Mouse (Mus musculus) forebrain, embryonic 16.5 days (tissue): ENCODE data around the gene Soga1. TPM values are rescaled to one million over a fixed set of nuclear protein-coding genes. Genes with fewer than 3 reads are reported as not detected.
A peak's percentile ranks its signal among the peaks of the same experiment; 100 is the strongest.

ENCODE experiments used
- ATAC-seq: fragments of 200-750 bp; cut with Nextera tagmentation; 2 replicates; pipeline ENCODE4 v1.8.0; 2017; ENCODE audit warnings: mild to moderate bottlenecking, moderate library complexity
- H3K27ac ChIP-seq: fragments of 300-500 bp; sonication (generic); 2 replicates; pipeline ENCODE4 v1.5.1; 2014; ENCODE audit warnings: low read length, control low read depth
- H3K27me3 ChIP-seq: fragments of 300-500 bp; sonication (generic); replicated peaks from 2 replicates; pipeline ENCODE4 v1.6.1; 2014; ENCODE audit warnings: low read length; ENCODE audit not compliant: control insufficient read depth, insufficient read depth
- H3K36me3 ChIP-seq: fragments of 300-500 bp; sonication (generic); 2 replicates; pipeline ENCODE4 v1.6.1; 2014; ENCODE audit not compliant: control insufficient read depth, insufficient read depth
- H3K4me1 ChIP-seq: fragments of 300-500 bp; sonication (generic); replicated peaks from 2 replicates; pipeline ENCODE4 v1.6.1; 2014; ENCODE audit warnings: low read length; ENCODE audit not compliant: control insufficient read depth, insufficient read depth
- H3K4me2 ChIP-seq: fragments of 300-500 bp; sonication (generic); 2 replicates; pipeline ENCODE4 v1.6.1; 2014; ENCODE audit warnings: mild to moderate bottlenecking, low read length, control low read depth
- H3K4me3 ChIP-seq: fragments of 300-500 bp; sonication (generic); replicated peaks from 2 replicates; pipeline ENCODE4 v1.5.1; 2014; ENCODE audit warnings: mild to moderate bottlenecking, low read length, control low read depth
- H3K9ac ChIP-seq: fragments of 300-500 bp; sonication (generic); replicated peaks from 2 replicates; pipeline ENCODE4 v1.6.1; 2014; ENCODE audit warnings: low read depth, low read length, control low read depth
- H3K9me3 ChIP-seq: fragments of 300-500 bp; sonication (generic); 2 replicates; pipeline ENCODE4 v1.6.1; 2016; ENCODE audit warnings: low read length; ENCODE audit not compliant: control insufficient read depth
- WGBS: fragments of 180-500 bp; shearing (Covaris S2); extraction: QIAGEN DNeasy Blood & Tissue Kit; methylation state at CpG from one replicate; pipeline ENCODE4 v1.1.7; 2014; 5-methylcytosine and 5-hydroxymethylcytosine counted together
- polyA plus RNA-seq: library from polyadenylated mRNA; unstranded; fragments of >200 nt; fragmentation: Nextera tagmentation; extraction: Ambion mirVana; gene quantifications from 2 replicates; pipeline ENCODE4 v1.2.1, GENCODE M21; 2015

The Soga1 gene
- polyA plus RNA-seq, 1 experiment from 2014 or later, result 5.8 TPM

DNA sequence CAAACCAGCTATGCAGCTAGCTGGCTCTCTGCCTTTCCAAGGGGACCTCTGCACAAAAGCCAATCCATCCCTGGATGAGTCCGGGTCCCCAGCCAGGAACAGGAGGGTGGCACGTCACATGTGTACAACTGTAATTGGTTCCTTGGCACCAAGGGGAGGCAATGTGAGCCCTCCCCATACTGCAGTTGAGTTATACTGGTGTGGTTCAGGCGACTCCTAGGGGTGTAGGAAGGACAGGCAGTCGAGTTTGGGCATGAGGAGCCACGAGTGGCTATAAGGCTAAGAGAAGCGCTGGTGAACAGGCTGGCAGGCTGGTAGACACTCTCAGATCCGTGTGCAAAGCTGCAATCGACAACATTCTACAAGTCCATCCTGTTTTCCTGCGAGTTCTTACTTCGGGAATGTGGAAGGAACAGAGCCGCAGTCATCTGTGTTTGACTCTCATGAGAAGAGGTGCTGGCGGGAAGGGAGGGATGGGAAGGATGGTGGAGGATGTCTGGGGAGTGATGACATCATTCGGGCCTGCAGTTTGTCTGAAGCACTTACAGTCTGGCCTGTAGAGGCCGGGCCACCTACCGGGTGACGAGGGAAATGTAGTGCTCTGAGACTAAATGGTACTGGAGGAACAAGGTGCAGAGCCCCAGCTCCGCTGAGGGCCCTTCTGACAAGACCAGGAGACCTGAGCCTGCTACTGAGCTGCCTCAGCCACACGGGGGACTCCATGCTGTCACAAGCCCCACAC lies 62.4 kb downstream of the Soga1 start:
- Histone ChIP-seq H3K4me1 (no peaks in the 10 kb centered on the region), H3K9ac (no peak overlapping the region), H3K9me3 (no peaks in the 10 kb centered on the region), H3K36me3 (peaks cover 35% of the 10 kb centered on the region), H3K27ac (no peak overlapping the region), H3K4me3 (no peak overlapping the region), H3K4me2 (no peak overlapping the region), H3K27me3 (no peaks in the 10 kb centered on the region)
- no peak for ATAC-seq
- WGBS, result 85% methylated on average over 18 of the region's 18 CpGs

DNA sequence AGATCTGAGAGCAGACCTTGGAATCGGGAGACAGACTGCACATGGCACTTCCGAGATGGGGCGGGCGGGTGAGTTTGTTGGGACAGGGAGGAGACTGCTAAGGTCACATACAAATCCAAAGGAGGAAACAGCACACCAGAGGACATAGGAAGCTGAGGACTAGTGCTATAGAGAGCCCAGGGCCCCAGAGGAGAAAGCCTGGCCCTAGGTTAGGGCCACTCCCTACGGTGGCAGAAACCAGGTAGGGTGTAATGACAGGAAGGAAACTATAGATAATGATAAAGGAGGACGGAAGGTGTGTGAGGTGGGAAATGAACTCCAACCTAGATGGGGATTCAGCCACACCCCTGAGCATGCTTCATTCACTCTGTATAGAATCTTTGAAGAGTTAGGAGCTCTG lies 66.7 kb downstream of the Soga1 start:
- Histone ChIP-seq H3K27me3 (no peaks in the 10 kb centered on the region), H3K4me2 (no peak overlapping the region), H3K9ac (no peak overlapping the region), H3K27ac (no peak overlapping the region), H3K36me3 (peaks cover 9% of the 10 kb centered on the region), H3K9me3 (no peaks in the 10 kb centered on the region), H3K4me3 (no peak overlapping the region), H3K4me1 (peaks cover 2% of the 10 kb centered on the region)
- 94% methylated on average over 6 of the region's 6 CpGs for WGBS
- no peak for ATAC-seq

DNA sequence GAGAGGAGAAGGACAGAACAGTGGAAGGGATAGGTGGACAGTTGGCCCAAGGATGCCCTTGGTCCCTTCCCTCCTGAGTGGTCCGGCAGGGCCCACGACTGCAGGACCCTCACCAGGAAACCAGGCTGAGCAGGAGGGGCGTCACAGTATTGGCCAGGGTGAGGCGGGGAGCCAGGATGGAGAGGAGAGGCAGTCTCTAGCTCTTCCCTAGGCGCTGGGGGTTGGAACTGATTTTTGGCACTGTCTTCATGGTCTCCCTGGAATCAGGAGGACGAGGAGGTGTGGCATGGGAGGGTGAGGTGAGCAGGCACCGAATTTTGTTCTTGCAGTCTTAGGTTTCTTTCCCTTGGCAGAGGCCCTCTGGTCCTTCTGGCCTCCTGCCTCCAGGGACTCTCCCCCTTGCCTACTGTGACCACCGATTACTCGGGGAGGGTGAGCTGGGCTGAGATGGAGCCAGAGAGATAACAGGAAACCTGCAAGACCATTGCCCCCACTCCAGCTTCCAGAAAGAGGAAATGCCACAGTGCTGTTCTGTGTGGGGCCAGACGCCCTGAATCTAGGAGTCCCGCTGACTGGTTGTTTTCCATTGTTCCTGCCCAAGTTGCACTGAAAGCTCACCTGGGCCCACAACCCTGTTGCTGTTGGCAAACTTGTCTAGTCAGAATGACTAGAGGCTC lies 68.3 kb downstream of the Soga1 start:
- Histone ChIP-seq H3K27ac (no peak overlapping the region), H3K36me3 (peaks cover 4% of the 10 kb centered on the region), H3K9me3 (no peaks in the 10 kb centered on the region), H3K4me3 (no peak overlapping the region), H3K4me1 (peaks cover 13% of the 10 kb centered on the region), H3K27me3 (no peaks in the 10 kb centered on the region), H3K9ac (no peak overlapping the region), H3K4me2 (no peak overlapping the region)
- 65% methylated on average over 11 of the region's 11 CpGs for WGBS
- ATAC-seq, result no peak

DNA sequence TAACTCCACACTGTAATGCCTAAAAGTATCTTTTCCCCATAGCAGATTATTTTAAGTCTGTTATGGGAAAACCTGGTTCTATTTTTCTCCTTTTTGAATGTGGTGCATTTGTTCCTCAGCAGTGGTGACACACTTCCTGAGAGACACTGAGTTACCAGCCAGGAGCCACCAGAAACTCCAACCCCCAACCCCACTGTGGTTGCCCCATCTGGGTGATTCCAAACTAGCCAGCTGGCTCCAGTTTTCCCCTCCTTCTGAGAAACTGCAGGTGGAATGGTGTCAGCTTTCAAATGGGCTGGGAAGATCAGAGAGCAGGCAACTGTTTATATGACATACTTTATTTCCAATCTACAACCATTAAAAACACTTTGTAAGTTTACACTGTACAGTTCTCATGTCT lies 68.9 kb downstream of the Soga1 start:
- no peak overlapping the region for H3K4me2 ChIP-seq
- H3K9ac ChIP-seq, result no peak overlapping the region
- H3K4me3 ChIP-seq, result no peak overlapping the region
- H3K9me3 ChIP-seq, result no peaks in the 10 kb centered on the region
- peaks cover 13% of the 10 kb centered on the region for H3K4me1 ChIP-seq
- no peaks in the 10 kb centered on the region for H3K27me3 ChIP-seq
- H3K36me3 ChIP-seq, result no peaks in the 10 kb centered on the region
- no peak overlapping the region for H3K27ac ChIP-seq
- ATAC-seq, result no peak

DNA sequence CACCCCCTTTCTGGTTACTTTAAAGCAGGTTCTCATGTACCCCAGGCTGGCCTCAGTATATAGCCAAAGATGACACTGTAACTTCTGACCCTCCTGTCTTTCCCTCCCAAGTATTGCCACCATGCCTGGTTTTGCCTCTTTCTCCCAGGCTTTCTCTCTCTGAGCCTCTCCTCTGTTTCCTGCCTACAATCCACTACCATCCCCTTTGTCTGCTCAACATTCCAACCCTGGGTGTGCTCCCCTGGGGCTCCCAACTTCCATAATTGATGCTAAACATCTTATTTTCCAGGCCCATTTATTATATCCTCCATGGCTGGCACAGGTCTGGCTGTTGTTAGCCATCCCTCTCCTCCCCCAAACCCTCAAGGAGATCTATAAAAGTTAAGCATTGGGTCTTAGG lies 70.5 kb downstream of the Soga1 start:
- Histone ChIP-seq H3K4me2 (no peak overlapping the region), H3K9me3 (no peaks in the 10 kb centered on the region), H3K36me3 (no peaks in the 10 kb centered on the region), H3K27ac (no peak overlapping the region), H3K9ac (no peak overlapping the region), H3K27me3 (no peaks in the 10 kb centered on the region), H3K4me3 (no peak overlapping the region), H3K4me1 (peaks cover 13% of the 10 kb centered on the region)
- ATAC-seq, result no peak

DNA sequence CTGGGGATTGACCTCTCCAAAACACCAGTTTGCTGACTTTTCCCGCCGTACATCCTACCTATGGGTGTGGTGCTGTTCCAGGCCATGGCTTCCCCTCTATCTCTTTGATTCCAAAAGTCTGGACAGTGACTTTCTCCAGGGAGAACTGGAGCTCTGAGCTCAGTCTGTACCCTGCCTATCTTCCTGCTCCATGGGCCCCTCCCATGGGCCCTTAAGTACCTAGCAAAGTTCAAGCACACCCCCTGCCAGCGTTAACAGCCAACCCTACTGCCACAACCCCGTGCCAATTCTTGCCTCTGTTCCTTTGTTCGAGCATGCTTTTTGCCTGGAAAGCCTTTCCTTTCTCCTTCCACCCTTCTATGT lies 71.8 kb downstream of the Soga1 start:
- Histone ChIP-seq H3K9me3 (no peaks in the 10 kb centered on the region), H3K4me2 (peak overlapping the region; percentile 75), H3K4me1 (peaks cover 13% of the 10 kb centered on the region), H3K9ac (peak overlapping the region; percentile 72), H3K27me3 (no peaks in the 10 kb centered on the region), H3K36me3 (no peaks in the 10 kb centered on the region), H3K4me3 (peak overlapping the region; percentile 52), H3K27ac (peak overlapping the region; percentile 65)
- ATAC-seq, result peak; percentile 45
- 24% methylated on average over 5 of the region's 5 CpGs for WGBS

DNA sequence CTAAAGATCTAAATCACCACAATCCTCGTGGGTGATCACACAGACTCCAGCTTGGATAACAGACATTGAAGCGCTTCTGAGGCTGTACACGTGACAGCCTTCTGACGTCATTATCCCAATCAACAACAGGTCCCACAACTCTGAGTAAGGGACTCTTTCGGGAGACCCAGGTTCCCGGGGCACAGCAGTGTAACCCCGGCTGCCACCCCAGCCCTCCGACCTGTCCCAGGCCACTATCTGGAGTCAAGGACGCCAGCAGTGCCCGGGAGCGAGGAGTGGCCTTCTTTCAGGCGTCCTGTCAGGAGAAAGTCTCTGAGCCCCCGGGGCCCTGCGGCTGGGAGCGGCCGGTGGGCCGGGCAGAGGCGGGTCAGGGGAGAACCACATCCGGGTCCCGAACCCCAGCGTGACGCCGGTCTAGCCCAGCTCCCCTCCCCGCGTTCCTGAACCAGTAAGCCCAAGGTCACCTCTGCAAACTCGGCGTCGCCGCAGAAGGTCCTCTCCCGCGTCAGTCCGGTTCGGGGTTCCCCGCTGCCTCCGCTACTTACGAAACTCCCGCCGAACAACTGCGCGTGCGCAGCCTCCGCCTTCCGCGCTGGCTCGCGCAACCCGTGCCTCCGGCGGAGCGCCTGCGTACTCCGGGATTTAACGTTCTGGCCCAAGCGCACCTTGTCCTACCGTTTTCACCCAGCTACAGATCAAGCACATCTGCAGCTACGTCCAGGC lies 72.4 kb downstream of the Soga1 start, which contains the start of gene Dsn1:
Gene Dsn1 (minus strand): TSS at position 644 of the 723 bp plus-strand sequence.
- no peaks in the 10 kb centered on the region for H3K27me3 ChIP-seq
- H3K4me1 ChIP-seq, result peaks cover 13% of the 10 kb centered on the region
- ATAC-seq, result peak; percentile 87
- peak within 1 kb of the TSS; percentile 65 for H3K27ac ChIP-seq
- H3K9ac ChIP-seq, result peak within 1 kb of the TSS; percentile 72
- H3K36me3 ChIP-seq, result no peaks in the 10 kb centered on the region
- H3K9me3 ChIP-seq, result no peaks in the 10 kb centered on the region
- under 1% methylated on average over 55 of the region's 56 CpGs for WGBS
- peak within 1 kb of the TSS; percentile 52 for H3K4me3 ChIP-seq
- H3K4me2 ChIP-seq, result peak within 1 kb of the TSS; percentile 75

DNA sequence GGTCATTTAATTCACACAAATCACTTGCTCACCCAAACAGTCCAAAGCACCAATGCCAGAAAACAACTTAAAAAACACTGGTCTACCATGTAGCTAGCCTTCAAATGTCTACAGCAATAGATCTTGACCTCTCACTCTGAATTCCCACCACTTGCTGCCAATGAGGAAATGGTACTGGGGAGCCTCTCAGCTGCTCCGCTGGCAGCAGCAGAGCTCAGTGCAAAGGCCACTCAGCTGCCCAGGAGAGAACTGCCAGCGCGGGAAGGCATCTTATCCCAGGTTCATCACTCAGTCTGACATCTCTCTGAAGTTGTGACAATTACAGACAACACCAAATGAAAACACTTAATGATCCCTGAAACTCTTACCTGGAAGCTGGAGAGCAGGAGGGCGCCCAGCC lies 76.7 kb downstream of the Soga1 start:
- H3K9ac ChIP-seq, result no peak overlapping the region
- no peaks in the 10 kb centered on the region for H3K9me3 ChIP-seq
- no peak overlapping the region for H3K4me3 ChIP-seq
- H3K27ac ChIP-seq, result no peak overlapping the region
- no peaks in the 10 kb centered on the region for H3K36me3 ChIP-seq
- no peak for ATAC-seq
- 92% methylated on average over 4 of the region's 4 CpGs for WGBS
- H3K4me2 ChIP-seq, result no peak overlapping the region
- H3K27me3 ChIP-seq, result no peaks in the 10 kb centered on the region
- peaks cover 11% of the 10 kb centered on the region for H3K4me1 ChIP-seq

DNA sequence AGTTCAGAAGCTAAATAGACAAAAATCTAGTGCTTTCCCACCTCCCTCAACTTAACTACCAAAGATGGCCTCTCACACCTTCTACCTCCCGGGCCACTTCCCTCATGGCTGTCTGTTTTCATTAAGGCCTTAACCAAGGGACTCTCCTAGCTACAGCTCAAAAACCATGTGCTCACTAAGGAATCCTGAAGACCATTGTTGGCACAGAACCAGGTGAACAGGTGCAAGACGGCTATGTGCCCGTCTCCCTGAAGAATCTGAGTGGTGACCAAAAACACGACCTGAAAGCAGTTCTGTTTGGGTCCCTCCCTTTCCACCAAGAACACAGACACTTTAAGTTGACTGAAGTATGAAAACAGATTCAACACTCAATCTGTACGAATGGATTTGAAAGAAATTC lies 80.8 kb downstream of the Soga1 start:
- no peaks in the 10 kb centered on the region for H3K9me3 ChIP-seq
- no peak overlapping the region for H3K9ac ChIP-seq
- no peaks in the 10 kb centered on the region for H3K36me3 ChIP-seq
- no peaks in the 10 kb centered on the region for H3K4me1 ChIP-seq
- WGBS, result 85% methylated on average over 5 of the region's 5 CpGs
- no peak overlapping the region for H3K4me3 ChIP-seq
- ATAC-seq, result no peak
- H3K27ac ChIP-seq, result no peak overlapping the region
- H3K27me3 ChIP-seq, result no peaks in the 10 kb centered on the region
- H3K4me2 ChIP-seq, result no peak overlapping the region
